Mouse (Mus musculus): Measurements from ENCODE around the gene Usp1. TPM values are rescaled to one million over a fixed set of nuclear protein-coding genes. Genes with fewer than 3 reads are reported as not detected.

The Usp1 gene
- polyA plus RNA-seq (2014; fragmentation: Illumina TruSeq; extraction: RNeasy Lipid Tissue Mini Kit (QIAGEN cat#74804); ENCODE audit: low replicate concordance): 129 TPM

DNA sequence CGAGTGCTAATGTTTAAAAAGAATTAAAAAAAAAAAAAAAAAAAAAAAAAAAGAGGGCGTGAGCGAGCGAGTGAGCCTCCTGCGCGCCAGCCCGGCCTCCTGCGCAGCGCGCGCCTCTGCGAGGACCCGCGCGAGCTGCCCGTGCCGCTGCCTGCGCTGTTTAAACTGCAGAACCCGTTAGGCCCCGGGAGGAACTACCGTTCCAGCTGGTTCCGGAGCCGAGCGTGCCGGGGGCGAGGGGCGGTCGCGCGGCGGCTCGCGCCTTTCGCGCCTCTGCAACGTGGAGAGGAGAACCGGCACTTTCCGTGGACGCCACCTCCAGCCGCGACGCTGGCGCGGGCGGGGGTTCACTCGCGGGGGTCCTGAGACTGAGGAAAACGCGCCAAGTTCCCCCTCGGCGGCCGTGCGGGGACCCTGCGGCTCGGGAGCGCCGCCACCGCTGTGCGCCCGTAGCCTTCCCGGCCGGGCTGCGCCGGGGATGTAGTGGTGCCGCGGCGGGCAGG lies at the start of gene Usp1:
Gene Usp1 (plus strand): TSS at position 243 of the 503 bp plus-strand sequence.

Other genes starting within 250 kb of the Usp1 start
- not detected for gene L1td1, start 197.1 kb upstream of the Usp1 start, polyA plus RNA-seq (2014; fragmentation: Illumina TruSeq; extraction: RNeasy Lipid Tissue Mini Kit (QIAGEN cat#74804); ENCODE audit: low replicate concordance)
- 0.26 TPM for gene Kank4, start 106.3 kb upstream of the Usp1 start, polyA plus RNA-seq (2014; fragmentation: Illumina TruSeq; extraction: RNeasy Lipid Tissue Mini Kit (QIAGEN cat#74804); ENCODE audit: low replicate concordance)
- not detected for gene I0C0044D17Rik, start 100.0 kb upstream of the Usp1 start, polyA plus RNA-seq (2014; fragmentation: Illumina TruSeq; extraction: RNeasy Lipid Tissue Mini Kit (QIAGEN cat#74804); ENCODE audit: low replicate concordance)
- 0.30 TPM for gene Angptl3, start 107.1 kb downstream of the Usp1 start, polyA plus RNA-seq (2014; fragmentation: Illumina TruSeq; extraction: RNeasy Lipid Tissue Mini Kit (QIAGEN cat#74804); ENCODE audit: low replicate concordance)
- 121 TPM for gene Dock7, start 197.1 kb downstream of the Usp1 start, polyA plus RNA-seq (2014; fragmentation: Illumina TruSeq; extraction: RNeasy Lipid Tissue Mini Kit (QIAGEN cat#74804); ENCODE audit: low replicate concordance)

All from small intestine, adult 10 weeks (tissue).